Mouse (Mus musculus): ENCODE measurements at regions not wholly inside any gene's neighbourhood (a gene's known extent, or its start where the extent isn't known, plus 50 kb on each side); places are given as distances from the start of the nearest gene placed in this dataset.

- no peaks in the 10 kb centered on the region for H3K27me3 ChIP-seq (replicated peaks; ENCODE audit: control insufficient read depth, insufficient read depth, low read length)
- ATAC-seq, result no peak
- H3K4me1 ChIP-seq (ENCODE audit: control insufficient read depth, insufficient read depth, low read length), result no peaks in the 10 kb centered on the region
- no peak overlapping the region for H3K27ac ChIP-seq (ENCODE audit: low read length)
- 84% methylated on average over 5 of the region's 5 CpGs for WGBS
- H3K36me3 ChIP-seq (ENCODE audit: control insufficient read depth, insufficient read depth, low read length), result no peaks in the 10 kb centered on the region
- no peak overlapping the region for H3K9ac ChIP-seq (ENCODE audit: low read depth, low read length)
- H3K9me3 ChIP-seq (ENCODE audit: control insufficient read depth, low read length), result no peaks in the 10 kb centered on the region
- H3K4me2 ChIP-seq (ENCODE audit: low read depth, low read length), result no peak overlapping the region
- no peak overlapping the region for H3K4me3 ChIP-seq (ENCODE audit: low read length)
Observed at GRCm38 (mm10) chr2:180404168-180404567, 51.9 kb upstream of the Slco4a1 start.

- H3K4me3 ChIP-seq (ENCODE audit: low read length), result no peak overlapping the region
- no peak for ATAC-seq
Observed at GRCm38 (mm10) chr2:180403621-180404020, 52.4 kb upstream of the Slco4a1 start.

GRCm38 (mm10) chr2:180402851-180403459 is 53.1 kb upstream of the Slco4a1 start:
- Histone ChIP-seq H3K4me1 (ENCODE audit: control insufficient read depth, insufficient read depth, low read length) (no peaks in the 10 kb centered on the region), H3K4me2 (ENCODE audit: low read depth, low read length) (no peak overlapping the region), H3K9me3 (ENCODE audit: control insufficient read depth, low read length) (no peaks in the 10 kb centered on the region), H3K27me3 (replicated peaks; ENCODE audit: control insufficient read depth, insufficient read depth, low read length) (no peaks in the 10 kb centered on the region), H3K36me3 (ENCODE audit: control insufficient read depth, insufficient read depth, low read length) (no peaks in the 10 kb centered on the region), H3K9ac (ENCODE audit: low read depth, low read length) (no peak overlapping the region), H3K4me3 (ENCODE audit: low read length) (no peak overlapping the region), H3K27ac (ENCODE audit: low read length) (no peak overlapping the region)
- ATAC-seq, result no peak
- WGBS, result 78% methylated on average over 9 of the region's 9 CpGs

More at GRCm38 (mm10) chr2:180403621-180404020, 52.4 kb upstream of the Slco4a1 start:
- Histone ChIP-seq H3K9me3 (ENCODE audit: control insufficient read depth, low read length) (no peaks in the 10 kb centered on the region), H3K4me1 (ENCODE audit: control insufficient read depth, insufficient read depth, low read length) (no peaks in the 10 kb centered on the region), H3K9ac (ENCODE audit: low read depth, low read length) (no peak overlapping the region), H3K27me3 (replicated peaks; ENCODE audit: control insufficient read depth, insufficient read depth, low read length) (no peaks in the 10 kb centered on the region), H3K36me3 (ENCODE audit: control insufficient read depth, insufficient read depth, low read length) (no peaks in the 10 kb centered on the region), H3K4me2 (ENCODE audit: low read depth, low read length) (no peak overlapping the region), H3K27ac (ENCODE audit: low read length) (no peak overlapping the region)
- 76% methylated on average over 8 of the region's 8 CpGs for WGBS

- H3K9ac ChIP-seq (ENCODE audit: low read depth, low read length), result no peak overlapping the region
- no peaks in the 10 kb centered on the region for H3K9me3 ChIP-seq (ENCODE audit: control insufficient read depth, low read length)
- no peak overlapping the region for H3K27ac ChIP-seq (ENCODE audit: low read length)
- no peaks in the 10 kb centered on the region for H3K27me3 ChIP-seq (replicated peaks; ENCODE audit: control insufficient read depth, insufficient read depth, low read length)
- no peak overlapping the region for H3K4me2 ChIP-seq (ENCODE audit: low read depth, low read length)
- no peaks in the 10 kb centered on the region for H3K4me1 ChIP-seq (ENCODE audit: control insufficient read depth, insufficient read depth, low read length)
- H3K4me3 ChIP-seq (ENCODE audit: low read length), result no peak overlapping the region
- no peaks in the 10 kb centered on the region for H3K36me3 ChIP-seq (ENCODE audit: control insufficient read depth, insufficient read depth, low read length)
- 84% methylated on average over 4 of the region's 4 CpGs for WGBS
- ATAC-seq, result no peak
Observed at GRCm38 (mm10) chr2:180402433-180402832, 53.6 kb upstream of the Slco4a1 start.

- H3K4me2 ChIP-seq (ENCODE audit: low read depth, low read length), result no peak overlapping the region
- no peaks in the 10 kb centered on the region for H3K9me3 ChIP-seq (ENCODE audit: control insufficient read depth, low read length)
- H3K9ac ChIP-seq (ENCODE audit: low read depth, low read length), result no peak overlapping the region
- WGBS, result 86% methylated on average over 8 of the region's 8 CpGs
- H3K36me3 ChIP-seq (ENCODE audit: control insufficient read depth, insufficient read depth, low read length), result no peaks in the 10 kb centered on the region
- no peaks in the 10 kb centered on the region for H3K4me1 ChIP-seq (ENCODE audit: control insufficient read depth, insufficient read depth, low read length)
- no peak overlapping the region for H3K27ac ChIP-seq (ENCODE audit: low read length)
- no peak overlapping the region for H3K4me3 ChIP-seq (ENCODE audit: low read length)
- no peaks in the 10 kb centered on the region for H3K27me3 ChIP-seq (replicated peaks; ENCODE audit: control insufficient read depth, insufficient read depth, low read length)
- ATAC-seq, result no peak
Observed at GRCm38 (mm10) chr2:180401409-180402391, 54.3 kb upstream of the Slco4a1 start.

- WGBS, result 87% methylated on average over 5 of the region's 5 CpGs
- no peak overlapping the region for H3K27ac ChIP-seq (ENCODE audit: low read length)
- H3K9ac ChIP-seq (ENCODE audit: low read depth, low read length), result no peak overlapping the region
- no peaks in the 10 kb centered on the region for H3K27me3 ChIP-seq (replicated peaks; ENCODE audit: control insufficient read depth, insufficient read depth, low read length)
- no peaks in the 10 kb centered on the region for H3K36me3 ChIP-seq (ENCODE audit: control insufficient read depth, insufficient read depth, low read length)
- H3K4me3 ChIP-seq (ENCODE audit: low read length), result no peak overlapping the region
- no peaks in the 10 kb centered on the region for H3K4me1 ChIP-seq (ENCODE audit: control insufficient read depth, insufficient read depth, low read length)
- no peak overlapping the region for H3K4me2 ChIP-seq (ENCODE audit: low read depth, low read length)
- no peak for ATAC-seq
- no peaks in the 10 kb centered on the region for H3K9me3 ChIP-seq (ENCODE audit: control insufficient read depth, low read length)
Observed at GRCm38 (mm10) chr2:180400514-180401019, 55.5 kb upstream of the Slco4a1 start.

GRCm38 (mm10) chr2:180399651-180400513 is 56.2 kb upstream of the Slco4a1 start:
- no peaks in the 10 kb centered on the region for H3K9me3 ChIP-seq (ENCODE audit: control insufficient read depth, low read length)
- H3K4me2 ChIP-seq (ENCODE audit: low read depth, low read length), result no peak overlapping the region
- H3K4me3 ChIP-seq (ENCODE audit: low read length), result no peak overlapping the region
- no peak overlapping the region for H3K27ac ChIP-seq (ENCODE audit: low read length)
- peak; percentile 78 for ATAC-seq
- no peaks in the 10 kb centered on the region for H3K27me3 ChIP-seq (replicated peaks; ENCODE audit: control insufficient read depth, insufficient read depth, low read length)
- no peak overlapping the region for H3K9ac ChIP-seq (ENCODE audit: low read depth, low read length)
- WGBS, result 66% methylated on average over 8 of the region's 8 CpGs
- H3K36me3 ChIP-seq (ENCODE audit: control insufficient read depth, insufficient read depth, low read length), result no peaks in the 10 kb centered on the region
- H3K4me1 ChIP-seq (ENCODE audit: control insufficient read depth, insufficient read depth, low read length), result no peaks in the 10 kb centered on the region

- Histone ChIP-seq H3K27me3 (replicated peaks; ENCODE audit: control insufficient read depth, insufficient read depth, low read length) (no peaks in the 10 kb centered on the region), H3K4me2 (ENCODE audit: low read depth, low read length) (no peak overlapping the region), H3K9me3 (ENCODE audit: control insufficient read depth, low read length) (no peaks in the 10 kb centered on the region), H3K4me1 (ENCODE audit: control insufficient read depth, insufficient read depth, low read length) (no peaks in the 10 kb centered on the region), H3K27ac (ENCODE audit: low read length) (no peak overlapping the region), H3K4me3 (ENCODE audit: low read length) (no peak overlapping the region), H3K36me3 (ENCODE audit: control insufficient read depth, insufficient read depth, low read length) (no peaks in the 10 kb centered on the region), H3K9ac (ENCODE audit: low read depth, low read length) (no peak overlapping the region)
- WGBS, result 84% methylated on average over 6 of the region's 6 CpGs
- ATAC-seq, result no peak
Observed at GRCm38 (mm10) chr2:180398851-180399447, 57.1 kb upstream of the Slco4a1 start.

- H3K9ac ChIP-seq (ENCODE audit: low read depth, low read length), result no peak overlapping the region
- 82% methylated on average over 4 of the region's 4 CpGs for WGBS
- ATAC-seq, result no peak
- no peaks in the 10 kb centered on the region for H3K27me3 ChIP-seq (replicated peaks; ENCODE audit: control insufficient read depth, insufficient read depth, low read length)
- no peak overlapping the region for H3K4me3 ChIP-seq (ENCODE audit: low read length)
- no peak overlapping the region for H3K4me2 ChIP-seq (ENCODE audit: low read depth, low read length)
- no peaks in the 10 kb centered on the region for H3K9me3 ChIP-seq (ENCODE audit: control insufficient read depth, low read length)
- H3K27ac ChIP-seq (ENCODE audit: low read length), result no peak overlapping the region
- H3K4me1 ChIP-seq (ENCODE audit: control insufficient read depth, insufficient read depth, low read length), result no peaks in the 10 kb centered on the region
- no peaks in the 10 kb centered on the region for H3K36me3 ChIP-seq (ENCODE audit: control insufficient read depth, insufficient read depth, low read length)
Observed at GRCm38 (mm10) chr2:180398481-180398754, 57.6 kb upstream of the Slco4a1 start.

Measured in intestine, embryonic 16.5 days (tissue).